Mouse (Mus musculus): ENCODE measurements around the gene Aqp9.

DNA sequence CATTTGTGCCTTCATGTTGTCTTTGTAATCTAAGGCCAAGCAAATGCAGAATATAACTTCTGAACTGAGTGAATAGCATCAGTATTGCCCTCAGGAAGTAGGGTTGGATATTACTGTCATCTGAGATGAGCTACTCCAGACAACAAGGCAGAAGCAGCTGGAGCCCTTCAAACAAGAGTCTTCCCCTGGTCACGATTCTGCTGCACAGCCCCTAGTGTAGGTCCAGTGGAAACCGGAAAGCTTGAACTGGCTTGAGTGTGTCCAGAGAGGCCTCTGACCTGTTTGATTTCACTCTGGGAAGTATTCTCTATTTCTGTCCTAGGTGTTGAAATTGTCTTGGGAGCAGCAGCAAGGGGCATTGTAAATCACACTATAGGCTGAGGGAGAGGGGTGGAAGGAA lies 29.5 kb downstream of the Aqp9 start:
- TF ChIP-seq MAFK (IDR thresholded peaks at IDR 0.05; ENCODE audit: borderline replicate concordance, low read depth, low read length): no peak
- no peak for TF ChIP-seq HCFC1 (IDR thresholded peaks at IDR 0.05; ENCODE audit: low read depth, low read length)
- TF ChIP-seq SIN3A (IDR thresholded peaks at IDR 0.05; ENCODE audit: low read length): no peak
- no peak for TF ChIP-seq POLR2A (IDR thresholded peaks at IDR 0.05; ENCODE audit: control insufficient read depth in 1 of 2, insufficient read depth in 1 of 2, low read depth in 1 of 2, low read length in 2 of 2, poor library complexity in 1 of 2)
- TF ChIP-seq ZC3H11A (IDR thresholded peaks at IDR 0.05; ENCODE audit: low read depth, low read length): no peak
- no peak for TF ChIP-seq ZNF384 (IDR thresholded peaks at IDR 0.05; ENCODE audit: low read depth, low read length)
- no peak for TF ChIP-seq CHD2 (IDR thresholded peaks at IDR 0.05; ENCODE audit: low read length)
- TF ChIP-seq MXI1 (IDR thresholded peaks at IDR 0.05; ENCODE audit: low read depth, low read length): no peak
- TF ChIP-seq CTCF (IDR thresholded peaks at IDR 0.05 in 2 of 3, conservative IDR thresholded peaks at IDR 0.05 in 1 of 3; ENCODE audit: control insufficient read depth in 1 of 3, insufficient read depth in 1 of 3, low read depth in 2 of 3, low read length in 3 of 3, poor library complexity in 1 of 3, severe bottlenecking in 1 of 3): no peak
- no peak for TF ChIP-seq KAT2A (conservative IDR thresholded peaks at IDR 0.05; ENCODE audit: low read depth, low read length)

Measured in MEL (cell line).